Mouse (Mus musculus) frontal cortex, postnatal 10 days (tissue): ENCODE measurements at regions not wholly inside any gene's neighbourhood (a gene's known extent, or its start where the extent isn't known, plus 50 kb on each side); places are given as distances from the start of the nearest gene placed in this dataset.

ENCODE experiments used
- DNase-seq, 2 experiments: peaks; one replicate each; pipeline ENCODE4 v3.0.0; 2022; ENCODE audit warnings: low spot score in 2 of 2, mixed read lengths in 1 of 2

- no peak for DNase-seq
Observed at GRCm38 (mm10) chr5:126148908-126149307, 617.3 kb downstream of the Tmem132b start.

GRCm38 (mm10) chr5:126155216-126155880, 623.8 kb downstream of the Tmem132b start:
- DNase-seq = no peak

- DNase-seq = no peak
Observed at GRCm38 (mm10) chr5:126186111-126186510, 654.5 kb downstream of the Tmem132b start.

- DNase-seq = no peak
Observed at GRCm38 (mm10) chr5:126199876-126200275, 668.3 kb downstream of the Tmem132b start.

- no peak for DNase-seq
Observed at GRCm38 (mm10) chr5:126201535-126201934, 670.0 kb downstream of the Tmem132b start.

- DNase-seq = no peak
Observed at GRCm38 (mm10) chr5:126201996-126202395, 670.4 kb downstream of the Tmem132b start.

GRCm38 (mm10) chr5:126217016-126217415, 685.4 kb downstream of the Tmem132b start:
- DNase-seq = no peak

- DNase-seq = no peak
Observed at GRCm38 (mm10) chr5:126217746-126218145, 686.2 kb downstream of the Tmem132b start.

- DNase-seq = no peak
Observed at GRCm38 (mm10) chr5:126223696-126224095, 692.1 kb downstream of the Tmem132b start.

GRCm38 (mm10) chr5:126230768-126231167, 699.2 kb downstream of the Tmem132b start:
- no peak for DNase-seq

GRCm38 (mm10) chr5:126238071-126238470, 706.5 kb downstream of the Tmem132b start:
- peak in 1 of 2 experiments; percentile 13 for DNase-seq

GRCm38 (mm10) chr5:126245776-126246175, 714.2 kb downstream of the Tmem132b start:
- DNase-seq = no peak

GRCm38 (mm10) chr5:126250331-126250730, 718.8 kb downstream of the Tmem132b start:
- DNase-seq = no peak

- no peak for DNase-seq
Observed at GRCm38 (mm10) chr5:126254661-126255060, 723.1 kb downstream of the Tmem132b start.

GRCm38 (mm10) chr5:126257860-126258259, 726.3 kb downstream of the Tmem132b start:
- DNase-seq = no peak

- DNase-seq = peak in 1 of 2 experiments; percentile 18
Observed at GRCm38 (mm10) chr5:126266471-126266870, 734.9 kb downstream of the Tmem132b start.

- no peak for DNase-seq
Observed at GRCm38 (mm10) chr5:126266929-126267609, 735.5 kb downstream of the Tmem132b start.

- DNase-seq = no peak
Observed at GRCm38 (mm10) chr5:126268592-126268991, 737.0 kb downstream of the Tmem132b start.

- DNase-seq = no peak
Observed at GRCm38 (mm10) chr5:126274316-126274715, 742.7 kb downstream of the Tmem132b start.

- DNase-seq = no peak
Observed at GRCm38 (mm10) chr5:126281057-126281728, 749.6 kb downstream of the Tmem132b start.

GRCm38 (mm10) chr5:126281782-126282181, 750.2 kb downstream of the Tmem132b start:
- DNase-seq = no peak

GRCm38 (mm10) chr5:126324847-126325246, 793.3 kb downstream of the Tmem132b start:
- no peak for DNase-seq

- DNase-seq = no peak
Observed at GRCm38 (mm10) chr5:126328276-126328675, 796.7 kb downstream of the Tmem132b start.
